Mouse (Mus musculus) intestine, embryonic 15.5 days (tissue): ENCODE results near the gene Gpr22. TPM values are rescaled to one million over a fixed set of nuclear protein-coding genes. Genes with fewer than 3 reads are reported as not detected.

Experiments
- ATAC-seq: fragments of 200-750 bp; cut with Nextera tagmentation; 2 replicates; pipeline ENCODE4 v1.8.0; 2017; ENCODE audit warnings: moderate TSS enrichment, moderate library complexity
- H3K27ac ChIP-seq: fragments of 300-500 bp; sonication (generic); 2 replicates; pipeline ENCODE4 v1.5.1; 2015; ENCODE audit warnings: mild to moderate bottlenecking, inconsistent platforms
- H3K27me3 ChIP-seq: fragments of 300-500 bp; sonication (generic); replicated peaks from 2 replicates; pipeline ENCODE4 v1.6.1; 2015; ENCODE audit warnings: inconsistent platforms
- H3K36me3 ChIP-seq: fragments of 300-500 bp; sonication (generic); 2 replicates; pipeline ENCODE4 v1.6.1; 2015; ENCODE audit warnings: inconsistent platforms
- H3K4me1 ChIP-seq: fragments of 300-500 bp; sonication (generic); replicated peaks from 2 replicates; pipeline ENCODE4 v1.6.1; 2015; ENCODE audit warnings: inconsistent platforms
- H3K4me2 ChIP-seq: fragments of 300-500 bp; sonication (generic); replicated peaks from 2 replicates; pipeline ENCODE4 v1.6.1; 2015; ENCODE audit warnings: mild to moderate bottlenecking, inconsistent platforms
- H3K4me3 ChIP-seq: fragments of 300-500 bp; sonication (generic); replicated peaks from 2 replicates; pipeline ENCODE4 v1.5.1; 2015; ENCODE audit warnings: inconsistent platforms
- H3K9ac ChIP-seq: fragments of 300-500 bp; sonication (generic); 2 replicates; pipeline ENCODE4 v1.6.1; 2015; ENCODE audit warnings: inconsistent platforms
- H3K9me3 ChIP-seq: fragments of 300-500 bp; sonication (generic); 2 replicates; pipeline ENCODE4 v1.6.1; 2016; ENCODE audit warnings: inconsistent platforms
- WGBS: fragments of 180-500 bp; shearing (Covaris S2); methylation state at CpG from one replicate; pipeline ENCODE4 v1.1.7; 2015; 5-methylcytosine and 5-hydroxymethylcytosine counted together
- polyA plus RNA-seq: library from polyadenylated mRNA; unstranded; fragments of >200 nt; fragmentation: Nextera tagmentation; extraction: Ambion mirVana; gene quantifications from 2 replicates; pipeline ENCODE4 v1.2.1, GENCODE M21; 2015

The Gpr22 gene
- polyA plus RNA-seq, result 3.6 and 5.1 TPM in 2 replicates

DNA sequence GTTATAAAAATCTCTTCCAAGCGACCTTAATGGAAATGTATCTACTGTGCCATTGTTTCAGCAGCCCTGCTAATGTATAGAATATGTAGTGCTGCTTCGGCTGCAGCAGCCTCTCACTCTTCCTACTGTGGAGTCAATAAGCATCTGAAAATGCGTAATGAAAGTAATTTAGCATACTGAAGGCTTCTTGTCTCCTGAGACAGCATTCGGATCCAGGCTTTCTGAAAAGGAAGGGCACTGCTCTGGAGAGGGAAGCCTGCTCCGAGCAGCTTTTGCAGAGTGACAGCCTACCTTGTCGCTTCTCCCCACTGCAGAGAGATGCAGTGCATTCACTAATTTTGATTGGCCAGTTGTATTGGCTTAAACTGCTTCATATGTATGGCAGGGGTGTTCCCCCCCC, at the start of gene Gpr22:
Gpr22 (minus strand) TSS at position 348 of the 400 bp plus-strand sequence.
- no peaks in the 10 kb centered on the region for H3K9me3 ChIP-seq
- H3K36me3 ChIP-seq, result no peaks in the 10 kb centered on the region
- no peak within 1 kb of the TSS for H3K27ac ChIP-seq
- no peaks in the 10 kb centered on the region for H3K4me1 ChIP-seq
- no peaks in the 10 kb centered on the region for H3K27me3 ChIP-seq
- WGBS, result 46% methylated on average over 6 of the region's 6 CpGs
- H3K4me2 ChIP-seq, result no peak within 1 kb of the TSS
- H3K9ac ChIP-seq, result no peak within 1 kb of the TSS
- ATAC-seq, result peak; percentile 34; the same call in 1 of the 2 replicates
- H3K4me3 ChIP-seq, result no peak within 1 kb of the TSS

DNA sequence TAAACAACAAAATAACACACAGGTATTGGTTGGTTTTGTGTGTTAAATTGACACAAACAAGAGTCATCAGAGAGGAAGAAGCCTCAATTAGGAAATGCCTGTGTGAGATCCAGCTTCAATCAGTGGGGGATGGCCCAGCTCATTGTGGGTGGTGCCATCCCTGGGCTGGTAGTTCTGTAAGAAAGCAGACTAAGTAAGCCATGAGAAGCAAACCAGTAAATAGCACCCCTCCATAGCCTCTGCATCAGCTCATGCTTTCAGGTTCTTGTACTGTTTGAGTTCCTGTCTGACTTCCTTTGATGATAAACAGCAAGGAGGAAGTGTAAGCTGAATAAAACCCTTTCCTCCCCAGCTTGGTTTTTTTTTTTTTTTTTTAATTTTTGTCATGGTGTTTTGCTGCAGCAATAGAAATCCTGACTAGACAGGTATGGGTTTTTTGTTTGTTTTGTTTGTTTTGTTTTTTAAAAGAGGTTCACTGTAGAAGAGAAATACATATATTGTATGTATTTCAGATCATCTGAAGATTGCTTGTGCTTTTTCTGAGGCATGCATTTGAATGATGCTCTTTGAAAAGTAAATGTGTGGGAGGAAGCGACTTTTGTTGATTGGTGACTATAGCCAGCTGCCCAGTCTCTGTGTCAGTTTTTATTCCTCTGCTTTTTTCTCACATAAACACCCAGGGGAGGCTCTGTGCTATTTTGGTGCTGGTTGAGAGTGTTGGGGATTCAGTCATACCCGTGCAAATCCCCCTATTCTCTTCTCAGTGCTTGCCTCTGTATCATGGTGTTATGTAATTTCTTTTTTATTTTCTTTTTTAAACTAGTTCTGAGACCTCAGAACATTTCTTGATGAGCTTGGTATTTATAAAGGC, 42.4 kb upstream of the Gpr22 start:
- no peaks in the 10 kb centered on the region for H3K27me3 ChIP-seq
- H3K27ac ChIP-seq, result no peak overlapping the region
- WGBS, result 54% methylated on average over 2 of the region's 2 CpGs
- H3K36me3 ChIP-seq, result no peaks in the 10 kb centered on the region
- no peak overlapping the region for H3K9ac ChIP-seq
- no peak overlapping the region for H3K4me2 ChIP-seq
- ATAC-seq, result no peak
- H3K4me1 ChIP-seq, result no peaks in the 10 kb centered on the region; the same call in 1 of the 2 replicates
- no peaks in the 10 kb centered on the region for H3K9me3 ChIP-seq
- H3K4me3 ChIP-seq, result no peak overlapping the region

- Histone ChIP-seq H3K36me3 (no peaks in the 10 kb centered on the region), H3K9ac (no peak overlapping the region), H3K27ac (no peak overlapping the region), H3K9me3 (no peaks in the 10 kb centered on the region), H3K4me1 (no peaks in the 10 kb centered on the region; the same call in 1 of the 2 replicates), H3K4me3 (no peak overlapping the region), H3K4me2 (no peak overlapping the region), H3K27me3 (no peaks in the 10 kb centered on the region)
- ATAC-seq, result no peak
- 68% methylated on average over 2 of the region's 2 CpGs for WGBS
These were observed 40.7 kb upstream of the Gpr22 start for GRCm38 (mm10) chr12:31754465-31754864.

GRCm38 (mm10) chr12:31749846-31750245, 36.1 kb upstream of the Gpr22 start:
- WGBS, result 94% methylated on average over 4 of the region's 4 CpGs
- Histone ChIP-seq H3K36me3 (no peaks in the 10 kb centered on the region), H3K4me2 (no peak overlapping the region), H3K27ac (no peak overlapping the region), H3K4me3 (no peak overlapping the region), H3K9ac (no peak overlapping the region), H3K9me3 (no peaks in the 10 kb centered on the region), H3K4me1 (no peaks in the 10 kb centered on the region), H3K27me3 (no peaks in the 10 kb centered on the region)
- no peak for ATAC-seq

- Histone ChIP-seq H3K4me1 (no peaks in the 10 kb centered on the region), H3K9me3 (no peaks in the 10 kb centered on the region), H3K4me2 (no peak overlapping the region), H3K9ac (no peak overlapping the region), H3K4me3 (no peak overlapping the region), H3K27me3 (no peaks in the 10 kb centered on the region), H3K36me3 (no peaks in the 10 kb centered on the region), H3K27ac (no peak overlapping the region)
- WGBS, result 85% methylated on average over 8 of the region's 8 CpGs
- ATAC-seq, result no peak
These were observed 33.6 kb upstream of the Gpr22 start for GRCm38 (mm10) chr12:31747301-31747700.

DNA sequence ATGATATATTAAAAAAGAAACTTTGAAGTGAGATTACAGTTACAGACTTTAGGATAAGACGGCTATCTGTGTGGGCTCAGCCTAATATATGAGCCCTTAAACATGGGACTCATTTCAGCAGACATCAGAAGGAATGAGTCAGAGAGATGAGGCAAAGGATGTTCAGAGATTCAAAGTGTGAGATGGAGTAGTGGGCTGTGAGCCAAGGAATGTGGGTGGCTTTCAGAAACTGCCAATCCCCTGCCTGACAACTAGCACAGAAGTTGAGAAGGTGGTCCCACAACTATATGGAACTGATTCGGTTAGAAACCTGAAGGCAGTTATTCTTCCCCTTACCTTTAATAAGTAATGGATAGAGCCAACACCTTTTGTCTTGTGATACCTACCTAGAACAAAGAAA, 20.9 kb upstream of the Gpr22 start:
- Histone ChIP-seq H3K4me2 (no peak overlapping the region), H3K4me3 (no peak overlapping the region), H3K36me3 (no peaks in the 10 kb centered on the region), H3K27ac (no peak overlapping the region), H3K27me3 (no peaks in the 10 kb centered on the region), H3K9me3 (no peaks in the 10 kb centered on the region), H3K4me1 (no peaks in the 10 kb centered on the region), H3K9ac (no peak overlapping the region)
- 81% methylated on average over 2 of the region's 2 CpGs for WGBS
- ATAC-seq, result no peak

GRCm38 (mm10) chr12:31730126-31730525, 16.4 kb upstream of the Gpr22 start:
- Histone ChIP-seq H3K4me3 (no peak overlapping the region), H3K4me1 (no peaks in the 10 kb centered on the region), H3K9ac (no peak overlapping the region), H3K27ac (no peak overlapping the region), H3K36me3 (no peaks in the 10 kb centered on the region), H3K9me3 (no peaks in the 10 kb centered on the region), H3K4me2 (no peak overlapping the region), H3K27me3 (no peaks in the 10 kb centered on the region)
- WGBS, result 98% methylated on average over 1 of the region's 1 CpGs
- ATAC-seq, result no peak

DNA sequence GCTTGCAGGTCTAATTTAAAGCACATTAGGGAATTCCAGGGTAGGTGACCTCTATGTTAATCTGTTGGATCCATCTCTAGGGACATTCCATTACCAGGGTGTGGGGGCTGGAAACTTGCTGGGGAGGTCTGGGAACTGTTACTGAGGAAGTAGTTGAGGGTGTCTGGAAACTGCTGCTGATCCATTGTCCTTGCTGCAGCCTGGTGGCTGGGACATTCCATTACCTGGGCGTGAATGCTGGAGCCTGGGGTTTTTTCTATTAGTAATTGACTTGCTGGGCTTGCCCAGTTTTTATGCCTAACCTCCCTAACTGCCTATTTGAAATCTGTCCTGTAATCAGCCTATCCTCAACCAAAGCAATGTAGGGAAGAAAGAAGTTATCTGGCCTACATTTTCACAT, 13.0 kb upstream of the Gpr22 start:
- Histone ChIP-seq H3K36me3 (no peaks in the 10 kb centered on the region), H3K9ac (no peak overlapping the region), H3K4me1 (no peaks in the 10 kb centered on the region), H3K4me2 (no peak overlapping the region), H3K9me3 (no peaks in the 10 kb centered on the region), H3K27me3 (no peaks in the 10 kb centered on the region), H3K27ac (no peak overlapping the region), H3K4me3 (no peak overlapping the region)
- no peak for ATAC-seq
- 36% methylated on average over 1 of the region's 1 CpGs for WGBS

- Histone ChIP-seq H3K36me3 (no peaks in the 10 kb centered on the region), H3K27me3 (no peaks in the 10 kb centered on the region), H3K4me1 (no peaks in the 10 kb centered on the region), H3K27ac (no peak overlapping the region), H3K9ac (no peak overlapping the region), H3K4me2 (no peak overlapping the region), H3K4me3 (no peak overlapping the region), H3K9me3 (no peaks in the 10 kb centered on the region)
- ATAC-seq, result no peak
- 81% methylated on average over 12 of the region's 12 CpGs for WGBS
These were observed 11.9 kb upstream of the Gpr22 start for GRCm38 (mm10) chr12:31725511-31726275.

- ATAC-seq, result no peak
- Histone ChIP-seq H3K9ac (no peak overlapping the region), H3K4me1 (no peaks in the 10 kb centered on the region)
These were observed 10.8 kb upstream of the Gpr22 start for GRCm38 (mm10) chr12:31724576-31724975.

DNA sequence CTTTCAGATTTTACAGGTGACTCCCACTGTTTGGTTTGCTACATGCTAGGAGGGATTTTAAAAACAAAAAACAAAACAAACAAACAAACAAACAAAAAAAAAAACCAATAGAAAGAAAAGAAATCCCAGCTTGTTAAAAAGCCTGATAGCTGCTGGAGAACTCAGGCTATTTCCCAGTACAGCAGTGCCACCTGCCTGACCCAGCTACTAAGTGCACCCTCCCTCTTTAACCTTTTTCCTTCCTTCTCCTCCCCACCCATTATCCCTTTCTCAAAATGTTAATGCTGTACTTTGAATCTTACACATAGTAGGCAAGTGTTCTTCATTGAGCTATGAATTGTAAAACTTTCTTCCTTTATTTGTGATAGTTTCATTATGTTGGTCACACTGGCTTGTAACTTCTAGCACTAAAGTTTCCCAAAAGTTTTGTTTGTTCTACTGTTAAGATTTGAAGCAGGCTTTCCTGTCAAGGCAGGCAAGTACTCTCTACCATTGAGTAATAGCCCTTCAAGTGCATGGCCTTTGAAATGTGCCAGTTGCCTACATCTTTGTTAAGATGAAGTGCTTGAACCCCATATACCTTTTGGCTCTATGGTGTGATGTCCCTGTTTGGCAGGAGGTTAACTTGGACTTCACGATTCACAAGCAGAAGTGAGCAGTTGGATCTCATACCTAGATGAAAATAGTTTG, 6.0 kb upstream of the Gpr22 start:
- 80% methylated on average over 1 of the region's 1 CpGs for WGBS
- ATAC-seq, result no peak
- H3K36me3 ChIP-seq, result no peaks in the 10 kb centered on the region
- no peaks in the 10 kb centered on the region for H3K9me3 ChIP-seq
- H3K9ac ChIP-seq, result no peak overlapping the region
- H3K27me3 ChIP-seq, result no peaks in the 10 kb centered on the region
- no peak overlapping the region for H3K4me2 ChIP-seq
- no peak overlapping the region for H3K27ac ChIP-seq
- no peak overlapping the region for H3K4me3 ChIP-seq
- H3K4me1 ChIP-seq, result 0 out of 2 replicates have a peak, but pooled peaks cover 5% of the 10 kb centered on the region

More at GRCm38 (mm10) chr12:31724576-31724975, 10.8 kb upstream of the Gpr22 start:
- Histone ChIP-seq H3K27ac (no peak overlapping the region), H3K4me3 (no peak overlapping the region), H3K36me3 (no peaks in the 10 kb centered on the region), H3K27me3 (no peaks in the 10 kb centered on the region), H3K9me3 (no peaks in the 10 kb centered on the region), H3K4me2 (no peak overlapping the region)
- 87% methylated on average over 3 of the region's 3 CpGs for WGBS

GRCm38 (mm10) chr12:31714070-31714469, 323 bp upstream of the Gpr22 start:
- 0 out of 2 replicates have a peak, but pooled peaks cover 4% of the 10 kb centered on the region for H3K4me1 ChIP-seq
- no peaks in the 10 kb centered on the region for H3K27me3 ChIP-seq
- H3K4me3 ChIP-seq, result no peak overlapping the region
- H3K4me2 ChIP-seq, result no peak overlapping the region
- H3K9ac ChIP-seq, result no peak overlapping the region
- no peak for ATAC-seq
- H3K27ac ChIP-seq, result no peak overlapping the region
- H3K36me3 ChIP-seq, result no peaks in the 10 kb centered on the region
- WGBS, result 77% methylated on average over 3 of the region's 3 CpGs
- H3K9me3 ChIP-seq, result no peaks in the 10 kb centered on the region
